Mouse (Mus musculus) CH12.LX (cell line): Measurements from ENCODE around the gene Spns3. TPM values are rescaled to one million over a fixed set of nuclear protein-coding genes. Genes with fewer than 3 reads are reported as not detected.

Source experiments
- DNase-seq: peaks from one replicate; pipeline ENCODE4 v3.0.0-alpha.2; 2013; ENCODE audit errors: extremely low read depth
- H3K27ac ChIP-seq: 2 replicates; pipeline ENCODE4 v1.5.1; 2012; ENCODE audit warnings: low read depth, mild to moderate bottlenecking, control low read depth, moderate library complexity; ENCODE audit not compliant: insufficient read depth
- H3K27me3 ChIP-seq: replicated peaks from 2 replicates; pipeline ENCODE3; 2012; ENCODE audit warnings: inconsistent platforms
- H3K36me3 ChIP-seq, 2 experiments: replicated peaks in 1 of 2; 2 replicates each; pipeline versions ENCODE3 to v1.6.1; 2012; ENCODE audit warnings: inconsistent platforms in 1 of 2, low read length in 1 of 2, mild to moderate bottlenecking in 1 of 2, mixed read lengths in 1 of 2, moderate library complexity in 1 of 2; ENCODE audit not compliant: control insufficient read depth in 1 of 2, insufficient read depth in 1 of 2
- H3K4me1 ChIP-seq, 2 experiments: 2 replicates each; pipeline ENCODE4 v1.6.1; 2012; ENCODE audit warnings: inconsistent platforms in 1 of 2, moderate library complexity in 1 of 2; ENCODE audit not compliant: insufficient read depth in 2 of 2, control insufficient read depth in 1 of 2
- H3K4me2 ChIP-seq: 2 replicates; pipeline ENCODE4 v1.6.1; 2012; ENCODE audit warnings: low read depth, mild to moderate bottlenecking, control low read depth; ENCODE audit not compliant: poor library complexity, insufficient read depth, severe bottlenecking
- H3K4me3 ChIP-seq, 3 experiments: fragments of 150-350 bp in 1 of 3; sonication (generic) in 1 of 3; replicated peaks in 1 of 3; 2 replicates each; pipeline versions ENCODE3 to v1.5.1; 2011 to 2012; ENCODE audit warnings: low read depth in 2 of 3, low read length in 2 of 3, mild to moderate bottlenecking in 2 of 3, moderate library complexity in 2 of 3, control low read depth in 1 of 3, improper control_type of control experiment in 1 of 3, inconsistent platforms in 1 of 3, mixed read lengths in 1 of 3; ENCODE audit not compliant: poor library complexity in 1 of 3
- H3K79me2 ChIP-seq: replicated peaks from 2 replicates; pipeline ENCODE4 v1.6.1; 2012; ENCODE audit warnings: mild to moderate bottlenecking, moderate library complexity; ENCODE audit not compliant: control insufficient read depth, poor library complexity, insufficient read depth, severe bottlenecking; ENCODE audit errors: extremely low read depth
- H3K9ac ChIP-seq: 2 replicates; pipeline ENCODE4 v1.6.1; 2012; ENCODE audit warnings: low read depth, mild to moderate bottlenecking, control low read depth, moderate library complexity; ENCODE audit not compliant: insufficient read depth
- H3K9me3 ChIP-seq: replicated peaks from 2 replicates; pipeline ENCODE3; 2012; ENCODE audit warnings: low read length, inconsistent platforms, mixed read lengths
- CHD1 ChIP-seq: IDR thresholded peaks from 2 replicates; pipeline ENCODE4 v1.6.1; 2012; ENCODE audit warnings: low read depth, low read length, improper control_type of control experiment, inconsistent platforms
- CTCF ChIP-seq, 2 experiments: IDR thresholded peaks in 1 of 2; conservative IDR thresholded peaks in 1 of 2; 2 replicates each; pipeline ENCODE4 v1.5.1; 2011 to 2012; ENCODE audit warnings: low read depth in 2 of 2, low read length in 2 of 2, improper control_type of control experiment in 1 of 2, inconsistent platforms in 1 of 2, mild to moderate bottlenecking in 1 of 2, moderate library complexity in 1 of 2
- ELF1 ChIP-seq: IDR thresholded peaks from 2 replicates; pipeline ENCODE4 v1.6.1; 2014; ENCODE audit warnings: low read depth, mild to moderate bottlenecking, inconsistent platforms, low read length, improper control_type of control experiment
- EP300 ChIP-seq: IDR thresholded peaks from 2 replicates; pipeline ENCODE4 v1.6.1; 2011; ENCODE audit warnings: low read length, improper control_type of control experiment
- ETS1 ChIP-seq: conservative IDR thresholded peaks from 2 replicates; pipeline ENCODE4 v1.6.1; 2012; ENCODE audit warnings: low read depth, mild to moderate bottlenecking, inconsistent platforms, low read length, improper control_type of control experiment, moderate library complexity
- GABPA ChIP-seq: IDR thresholded peaks from 2 replicates; pipeline ENCODE4 v1.6.1; 2012; ENCODE audit warnings: low read depth, low read length, improper control_type of control experiment, inconsistent platforms; ENCODE audit not compliant: insufficient replicate concordance
- KAT2A ChIP-seq: IDR thresholded peaks from 2 replicates; pipeline ENCODE4 v1.6.1; 2012; ENCODE audit warnings: low read length, improper control_type of control experiment, inconsistent platforms; ENCODE audit not compliant: insufficient replicate concordance
- MAFK ChIP-seq: IDR thresholded peaks from 2 replicates; pipeline ENCODE4 v1.6.1; 2011; ENCODE audit warnings: low read length, improper control_type of control experiment; ENCODE audit not compliant: insufficient replicate concordance
- MAX ChIP-seq: IDR thresholded peaks from 2 replicates; pipeline ENCODE4 v1.6.1; 2011; ENCODE audit warnings: low read length, improper control_type of control experiment
- MEF2A ChIP-seq: IDR thresholded peaks from 2 replicates; pipeline ENCODE4 v1.6.1; 2014; ENCODE audit warnings: low read depth, mild to moderate bottlenecking, inconsistent platforms, low read length, improper control_type of control experiment, borderline replicate concordance
- MXI1 ChIP-seq: IDR thresholded peaks from 2 replicates; pipeline ENCODE4 v1.6.1; 2011; ENCODE audit warnings: mild to moderate bottlenecking, low read depth, low read length, improper control_type of control experiment
- MYC ChIP-seq: IDR thresholded peaks from 2 replicates; pipeline ENCODE4 v1.6.1; 2011; ENCODE audit warnings: low read depth, mild to moderate bottlenecking, improper control_type of control experiment, low read length
- NELFE ChIP-seq: IDR thresholded peaks from 2 replicates; pipeline ENCODE4 v1.6.1; 2011; ENCODE audit warnings: low read depth, low read length, improper control_type of control experiment
- NRF1 ChIP-seq: IDR thresholded peaks from 2 replicates; pipeline ENCODE4 v1.6.1; 2014; ENCODE audit warnings: low read depth, mild to moderate bottlenecking, inconsistent platforms, low read length, improper control_type of control experiment, moderate library complexity
- PAX5 ChIP-seq: IDR thresholded peaks from 2 replicates; pipeline ENCODE4 v1.6.1; 2012; ENCODE audit warnings: low read length, inconsistent platforms, mixed read lengths
- POLR2A ChIP-seq: IDR thresholded peaks from 2 replicates; pipeline ENCODE4 v1.6.1; 2011; ENCODE audit warnings: low read depth, mild to moderate bottlenecking, improper control_type of control experiment, low read length
- POLR2AphosphoS2 ChIP-seq: IDR thresholded peaks from 2 replicates; pipeline ENCODE4 v1.6.1; 2011; ENCODE audit warnings: low read depth, low read length, improper control_type of control experiment
- RAD21 ChIP-seq: IDR thresholded peaks from 2 replicates; pipeline ENCODE4 v1.6.1; 2011; ENCODE audit warnings: low read depth, mild to moderate bottlenecking, low read length, improper control_type of control experiment, moderate library complexity
- RCOR1 ChIP-seq: conservative IDR thresholded peaks from 2 replicates; pipeline ENCODE4 v1.6.1; 2012; ENCODE audit warnings: low read depth, mild to moderate bottlenecking, inconsistent platforms, low read length, improper control_type of control experiment
- SMC3 ChIP-seq: IDR thresholded peaks from 2 replicates; pipeline ENCODE4 v1.6.1; 2011; ENCODE audit warnings: low read depth, low read length, improper control_type of control experiment
- TBP ChIP-seq: conservative IDR thresholded peaks from 2 replicates; pipeline ENCODE4 v1.6.1; 2011; ENCODE audit warnings: low read depth, low read length, improper control_type of control experiment
- UBTF ChIP-seq: IDR thresholded peaks from 2 replicates; pipeline ENCODE4 v1.6.1; 2012; ENCODE audit warnings: low read depth, mild to moderate bottlenecking, inconsistent platforms, low read length, improper control_type of control experiment, moderate library complexity
- USF1 ChIP-seq: IDR thresholded peaks from 2 replicates; pipeline ENCODE4 v1.6.1; 2014; ENCODE audit warnings: low read depth, mild to moderate bottlenecking, inconsistent platforms, low read length, improper control_type of control experiment
- ZKSCAN1 ChIP-seq: IDR thresholded peaks from 2 replicates; pipeline ENCODE4 v1.6.1; 2012; ENCODE audit warnings: low read depth, inconsistent platforms, low read length, improper control_type of control experiment, borderline replicate concordance
- ZNF384 ChIP-seq: IDR thresholded peaks from 2 replicates; pipeline ENCODE4 v1.6.1; 2012; ENCODE audit warnings: low read depth, low read length, improper control_type of control experiment, inconsistent platforms
- dilution Hi-C: fragments of 300-500 bp; cut with MboI; formaldehyde crosslinking; loops from 2 replicates; pipeline ENCODE4 v1.14.3; 2020; ENCODE audit warnings: low sequenced_read_pairs; ENCODE audit not compliant: extremely low pct_unique_long_range_greater_than_20kb, extremely low pct_ligation_motif_present
- in situ Hi-C: fragments of 300-500 bp; cut with MboI; formaldehyde crosslinking; loops from 3 replicates; pipeline ENCODE4 v1.14.3; 2019; ENCODE audit warnings: low sequenced_read_pairs, low pct_ligation_motif_present, low pct_unique_long_range_greater_than_20kb, mixed read lengths
- polyA plus RNA-seq: library from polyadenylated mRNA; unstranded; fragments of >175 nt; gene quantifications from 2 replicates; pipeline ENCODE4 v1.2.1, GENCODE M21; 2012; ENCODE audit warnings: low read depth; ENCODE audit not compliant: insufficient read length
- total RNA-seq, 2 experiments: library from RNA; depleted of rRNA; stranded (reverse); fragments of 300-350 nt in 1 of 2; fragments of >200 nt in 1 of 2; gene quantifications; 2 replicates each; pipeline ENCODE4 v1.2.3; 2012 to 2014

The Spns3 gene
- total and polyA plus RNA-seq, 3 experiments = 0.21 to 1.8 (median 1.0) TPM

- Histone ChIP-seq H3K79me2 (no peaks in the 10 kb centered on the region), H3K4me2 (no peak overlapping the region), H3K27ac (no peak overlapping the region), H3K9me3 (no peaks in the 10 kb centered on the region), H3K4me1 (peaks cover 6 to 11% of the 10 kb centered on the region in 2 experiments; a peak in 3 of 4 replicates), H3K27me3 (peaks cover 6% of the 10 kb centered on the region), H3K4me3 (no peak overlapping the region), H3K36me3 (no peaks in the 10 kb centered on the region), H3K9ac (no peak overlapping the region)
- no peak for TF ChIP-seq USF1
- no peak for TF ChIP-seq NELFE
- no peak for TF ChIP-seq MAX
- no peak for TF ChIP-seq ZKSCAN1
- no peak for TF ChIP-seq CHD1
- no peak for TF ChIP-seq RAD21
- no peak for TF ChIP-seq ETS1
- TF ChIP-seq ELF1 = no peak
- TF ChIP-seq POLR2AphosphoS2 = no peak
- TF ChIP-seq CTCF (conservative IDR thresholded peaks at IDR 0.05 in 1 of 2, IDR thresholded peaks at IDR 0.05 in 1 of 2; ENCODE audit: low read depth in 2 of 2, low read length in 2 of 2) = no peak
- TF ChIP-seq EP300 = no peak
- dilution Hi-C loops (no loop called here), in situ Hi-C loops (no loop called here)
- no peak for DNase-seq
Measured at GRCm38 (mm10) chr11:72474926-72475325, 75.4 kb downstream of the Spns3 start.

GRCm38 (mm10) chr11:72473540-72473939, 76.8 kb downstream of the Spns3 start:
- no peak for TF ChIP-seq KAT2A
- no peak for TF ChIP-seq POLR2AphosphoS2
- TF ChIP-seq GABPA = no peak
- TF ChIP-seq TBP = no peak
- no peak for TF ChIP-seq ELF1
- TF ChIP-seq SMC3 = no peak
- no peak for TF ChIP-seq POLR2A
- no peak for TF ChIP-seq EP300
- no peak for TF ChIP-seq MEF2A
- no peak for TF ChIP-seq MAX
- no peak for TF ChIP-seq RAD21
- no peak for TF ChIP-seq CTCF (conservative IDR thresholded peaks at IDR 0.05 in 1 of 2, IDR thresholded peaks at IDR 0.05 in 1 of 2; ENCODE audit: low read depth in 2 of 2, low read length in 2 of 2)
- no peak for TF ChIP-seq PAX5
- no peak for TF ChIP-seq MYC
- TF ChIP-seq MAFK = no peak
- TF ChIP-seq RCOR1 = no peak
- no peak for TF ChIP-seq ZNF384
- TF ChIP-seq UBTF = no peak
- no peak for TF ChIP-seq NRF1
- TF ChIP-seq MXI1 = no peak

More at GRCm38 (mm10) chr11:72473540-72473939, 76.8 kb downstream of the Spns3 start:
- H3K27ac ChIP-seq = no peak overlapping the region
- in situ Hi-C loops = no loop called here
- DNase-seq = no peak
- no peaks in the 10 kb centered on the region for H3K36me3 ChIP-seq
- H3K9ac ChIP-seq = no peak overlapping the region
- H3K4me2 ChIP-seq = no peak overlapping the region
- peaks cover 10 to 25% of the 10 kb centered on the region in 2 experiments for H3K4me1 ChIP-seq
- no peaks in the 10 kb centered on the region for H3K79me2 ChIP-seq
- H3K27me3 ChIP-seq = peaks cover 2% of the 10 kb centered on the region
- H3K9me3 ChIP-seq = no peaks in the 10 kb centered on the region
- H3K4me3 ChIP-seq = no peak overlapping the region
- dilution Hi-C loops = no loop called here
